Mouse (Mus musculus): Measurements from ENCODE around the gene D17Wsu92e.

- TF ChIP-seq POLR2A (IDR thresholded peaks at IDR 0.05; ENCODE audit: low read depth, low read length) (no peak), CTCF (IDR thresholded peaks at IDR 0.05; ENCODE audit: borderline replicate concordance, insufficient read depth, low read length) (no peak)
Observed at GRCm38 (mm10) chr17:27703961-27704621, 116.4 kb downstream of the D17Wsu92e start.
